Mouse (Mus musculus) small intestine, adult 2 months (tissue): ENCODE measurements around the gene Lmtk2.

Experiments
- CTCF ChIP-seq: fragments of 200-500 bp; IDR thresholded peaks from 2 replicates; pipeline ENCODE4 v1.5.1; 2012; ENCODE audit warnings: low read depth, mild to moderate bottlenecking, control low read depth, inconsistent platforms, low read length, moderate library complexity, mixed read lengths; ENCODE audit not compliant: insufficient replicate concordance, insufficient read length; ENCODE audit errors: extremely low read depth
- POLR2A ChIP-seq: fragments of 200-500 bp; IDR thresholded peaks from 2 replicates; pipeline ENCODE4 v1.6.1; 2012; ENCODE audit warnings: low read depth, mild to moderate bottlenecking, control low read depth, inconsistent platforms, low read length, moderate library complexity

DNA sequence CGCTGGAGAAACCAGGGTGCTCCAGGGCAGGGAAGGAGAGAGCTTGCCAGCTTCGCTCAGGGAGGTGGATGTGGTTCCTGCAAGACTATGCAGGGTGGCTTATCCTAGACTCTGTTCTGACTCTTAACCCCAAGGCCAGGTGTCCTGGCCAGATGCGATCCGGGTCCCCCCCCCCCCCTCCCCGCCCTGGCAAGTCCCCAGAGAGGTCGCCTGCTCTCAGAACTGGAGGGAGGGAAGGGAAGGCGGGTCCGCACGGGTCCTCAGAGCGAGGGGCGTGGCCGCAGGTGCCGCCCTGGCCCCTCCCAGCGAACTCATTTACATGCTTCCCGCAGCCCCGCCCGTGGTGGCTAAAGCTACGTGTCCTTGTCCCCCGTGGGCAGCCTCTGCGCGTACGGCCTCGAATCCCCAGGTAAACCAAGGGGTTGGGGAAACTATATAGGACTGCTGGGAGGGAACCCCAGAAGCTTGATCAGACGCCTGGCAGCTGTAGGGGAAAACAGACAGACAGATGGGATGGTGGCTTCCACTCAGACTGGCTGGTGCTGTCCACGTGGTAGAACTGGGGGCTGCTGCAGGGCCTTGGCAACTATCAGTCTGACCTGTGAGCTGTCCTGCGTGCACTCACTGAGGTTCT lies 89.8 kb downstream of the Lmtk2 start, which contains the start of gene Bhlha15:
- no peak for TF ChIP-seq CTCF
- peak; percentile 10; the same call in 1 of the 2 replicates for TF ChIP-seq POLR2A
